Mouse (Mus musculus) embryonic fibroblast, embryonic 13.5 days (primary cell): ENCODE results near the gene Thsd1. TPM values are rescaled to one million over a fixed set of nuclear protein-coding genes. Genes with fewer than 3 reads are reported as not detected.
A peak's percentile ranks its signal among the peaks of the same experiment; 100 is the strongest.
"Not testable (repeated sequence)": the region's sequence is repeated elsewhere in the genome, so short reads cannot be mapped to it uniquely, and the experiment has no call there.

Experiments used
- H3K27ac ChIP-seq: 2 replicates; pipeline ENCODE4 v1.5.1; 2012; ENCODE audit warnings: low read length, control low read depth, inconsistent platforms; ENCODE audit not compliant: insufficient read depth
- H3K4me1 ChIP-seq: 2 replicates; pipeline ENCODE4 v1.6.1; 2011; ENCODE audit warnings: low read length; ENCODE audit not compliant: control insufficient read depth, insufficient read depth
- H3K4me3 ChIP-seq: 2 replicates; pipeline ENCODE4 v1.5.1; 2011; ENCODE audit warnings: mild to moderate bottlenecking, control low read depth, low read length; ENCODE audit not compliant: insufficient read depth
- CTCF ChIP-seq: IDR thresholded peaks from 2 replicates; pipeline ENCODE4 v1.5.1; 2011; ENCODE audit warnings: mild to moderate bottlenecking, control low read depth, low read length, moderate library complexity, borderline replicate concordance; ENCODE audit not compliant: insufficient read depth
- POLR2A ChIP-seq: IDR thresholded peaks from 2 replicates; pipeline ENCODE4 v1.6.1; 2011; ENCODE audit warnings: low read depth, mild to moderate bottlenecking, control low read depth, low read length, moderate library complexity
- polyA plus RNA-seq: library from polyadenylated mRNA; stranded (reverse); fragments of >200 nt; gene quantifications from 2 replicates; pipeline ENCODE4 v1.2.4, GENCODE M21; 2011; ENCODE audit warnings: low read depth; ENCODE audit not compliant: missing spikeins, insufficient read length

Gene Thsd1
- polyA plus RNA-seq, 1 experiment: 1.3 TPM

DNA sequence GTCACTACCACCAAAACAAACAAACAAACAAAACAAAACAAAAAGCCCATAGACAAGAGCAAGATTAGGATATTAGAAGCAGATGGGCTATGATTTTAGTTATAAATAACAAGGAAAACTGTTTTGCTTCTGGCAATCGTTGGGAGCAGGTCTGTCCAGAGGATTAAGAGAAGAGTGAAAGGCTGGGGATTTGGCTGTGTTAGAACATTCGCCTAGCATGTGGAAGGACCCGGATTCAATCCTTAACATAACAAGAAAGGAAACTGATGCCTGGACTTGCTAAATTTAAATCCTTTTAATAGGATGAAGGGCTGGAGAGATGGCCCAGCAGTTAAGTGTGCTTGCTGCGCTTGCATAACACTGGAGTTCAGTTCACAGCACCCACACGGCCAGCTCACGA lies 37.2 kb downstream of the Thsd1 start:
- Histone ChIP-seq H3K4me1 (0 out of 2 replicates have a peak, but pooled peaks cover 3% of the 10 kb centered on the region), H3K27ac (peak overlapping the region; percentile 73), H3K4me3 (no peak overlapping the region)
- TF ChIP-seq POLR2A (no peak), CTCF (no peak)

DNA sequence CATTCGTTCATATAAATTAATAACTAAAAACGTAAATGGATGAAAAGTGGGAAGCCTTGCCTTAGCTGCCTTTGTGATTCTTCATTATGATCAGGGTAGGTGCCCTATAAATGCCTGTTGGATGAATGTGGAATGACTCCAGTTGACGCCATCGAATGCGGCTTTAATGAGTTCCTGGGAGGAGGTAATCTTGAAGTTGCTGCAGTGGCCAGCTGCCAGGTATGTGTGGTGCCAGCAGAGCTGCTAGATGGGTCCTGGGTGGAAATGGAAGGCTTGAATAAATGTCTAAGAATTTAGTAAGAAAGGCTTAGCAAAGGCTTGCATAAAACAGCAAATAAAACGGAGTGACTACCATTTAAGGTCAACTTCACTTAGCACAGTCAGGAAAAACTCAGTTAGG lies 37.7 kb downstream of the Thsd1 start:
- H3K27ac ChIP-seq: peak overlapping the region; percentile 73
- 0 out of 2 replicates have a peak, but pooled peaks cover 3% of the 10 kb centered on the region for H3K4me1 ChIP-seq
- H3K4me3 ChIP-seq: no peak overlapping the region
- TF ChIP-seq CTCF: no peak
- TF ChIP-seq POLR2A: no peak

DNA sequence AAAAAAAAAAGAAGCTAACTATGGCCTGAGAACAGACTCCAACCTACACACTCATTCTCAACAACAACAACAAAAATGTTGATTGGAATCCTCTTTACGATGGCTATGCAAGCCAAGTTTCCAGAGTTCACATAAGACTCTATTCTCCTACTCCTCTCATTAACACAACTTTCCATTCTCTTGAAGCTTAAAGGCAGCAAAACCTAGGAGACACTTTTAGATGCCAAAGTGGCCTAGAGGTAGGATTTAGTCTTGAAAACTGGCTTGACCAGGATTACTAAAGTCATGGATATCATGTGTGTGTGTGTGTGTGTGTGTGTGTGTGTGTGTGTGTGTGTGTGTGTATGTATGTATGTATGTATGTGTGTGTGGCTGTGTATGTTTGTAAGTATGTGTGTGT lies 38.1 kb downstream of the Thsd1 start:
- TF ChIP-seq POLR2A (no peak), CTCF (no peak)
- no peak overlapping the region for H3K4me3 ChIP-seq
- peak overlapping the region; percentile 95 for H3K27ac ChIP-seq
- no peaks in the 10 kb centered on the region for H3K4me1 ChIP-seq

DNA sequence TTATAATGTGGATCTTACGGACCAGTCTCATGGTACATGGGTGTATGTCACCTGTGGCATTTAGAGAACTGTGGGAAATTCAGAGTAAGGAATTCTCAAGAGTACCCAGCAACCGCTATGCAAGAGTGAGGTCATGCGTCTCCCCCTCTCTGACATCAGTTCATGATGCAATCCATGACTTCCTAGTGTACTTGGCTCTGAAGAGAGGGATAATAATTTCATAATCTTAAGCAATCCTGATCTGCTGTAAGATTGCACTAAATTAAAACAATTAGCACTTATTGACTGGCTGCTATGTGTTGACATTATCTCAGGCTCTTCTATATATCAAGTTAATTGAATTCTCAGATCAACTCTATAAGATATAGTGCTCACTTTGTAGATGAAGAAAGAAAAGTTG lies 39.7 kb downstream of the Thsd1 start:
- Histone ChIP-seq H3K4me1 (no peaks in the 10 kb centered on the region), H3K4me3 (no peak overlapping the region), H3K27ac (no peak overlapping the region)
- TF ChIP-seq CTCF: no peak
- TF ChIP-seq POLR2A: no peak

DNA sequence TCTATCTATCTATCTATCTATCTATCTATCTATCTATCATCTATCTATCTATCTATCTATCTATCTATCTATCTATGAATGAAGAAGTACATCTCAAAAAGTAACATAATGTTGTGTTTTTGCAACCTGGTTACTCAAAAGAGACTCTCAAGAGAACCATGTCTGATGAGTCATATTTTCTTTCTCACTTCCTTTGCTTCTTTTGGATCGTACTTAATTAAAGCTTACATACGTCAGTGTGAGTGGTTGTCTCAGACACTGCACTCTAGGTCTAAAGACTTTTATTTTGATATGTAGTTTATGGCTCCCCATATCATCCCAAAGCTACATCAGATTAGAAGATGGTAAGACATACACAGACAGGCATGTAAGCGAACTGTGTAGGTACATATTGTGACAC lies 46.0 kb downstream of the Thsd1 start:
- Histone ChIP-seq H3K27ac (no peak overlapping the region), H3K4me3 (no peak overlapping the region), H3K4me1 (peaks cover 4% of the 10 kb centered on the region; the same call in 1 of the 2 replicates)
- TF ChIP-seq POLR2A (no peak), CTCF (no peak)

DNA sequence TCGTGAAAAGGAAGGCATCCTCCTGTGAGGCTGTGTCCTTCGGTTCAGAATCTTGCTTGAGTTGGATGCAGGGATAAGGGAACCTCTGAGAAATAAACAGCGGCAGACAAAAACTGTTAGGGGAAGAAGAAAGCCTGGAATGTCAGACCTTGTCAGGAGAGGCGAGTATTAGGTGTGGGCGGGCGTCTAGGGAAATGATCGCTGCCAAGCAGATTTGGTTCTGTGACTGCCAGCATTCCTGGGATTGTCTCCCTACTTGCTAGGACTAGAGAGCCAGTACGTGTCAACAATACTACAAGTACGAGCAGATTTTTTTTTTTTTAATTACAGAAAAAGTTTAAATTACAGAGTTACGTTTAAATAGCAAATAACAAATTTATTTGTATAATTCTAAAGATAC lies 47.5 kb downstream of the Thsd1 start:
- Histone ChIP-seq H3K4me3 (no peak overlapping the region), H3K27ac (peak overlapping the region; percentile 47; the same call in 1 of the 2 replicates), H3K4me1 (peaks cover 4% of the 10 kb centered on the region; the same call in 1 of the 2 replicates)
- TF ChIP-seq CTCF: no peak
- TF ChIP-seq POLR2A: no peak

DNA sequence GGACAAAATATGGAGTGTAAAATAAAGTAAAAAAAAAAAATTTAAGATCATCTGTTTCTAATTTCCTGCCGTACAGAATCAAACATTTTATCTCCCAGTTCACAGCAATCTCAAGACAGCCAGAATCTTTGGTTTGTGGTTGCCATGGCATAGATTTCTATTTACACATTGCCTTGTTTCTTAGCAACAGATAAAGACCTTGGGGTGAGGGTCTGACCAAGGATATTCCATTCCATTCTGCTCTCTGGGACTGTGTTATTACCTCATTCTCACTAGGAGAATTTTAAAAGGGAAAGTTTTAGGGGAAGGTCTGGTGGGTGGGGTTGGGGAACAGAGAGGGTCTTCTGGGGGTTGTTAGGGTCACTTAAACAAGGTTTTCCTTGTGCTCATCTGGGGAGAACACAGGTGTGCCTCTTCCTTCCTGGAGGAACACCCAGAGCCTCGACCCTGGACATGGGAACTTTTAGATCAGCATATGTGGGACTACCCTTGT lies 55.9 kb downstream of the Thsd1 start, which contains the start of gene Tpte:
Gene Tpte (plus strand): TSS at position 443 of the 493 bp plus-strand sequence.
- H3K27ac ChIP-seq: no peak within 1 kb of the TSS
- TF ChIP-seq POLR2A: no peak
- TF ChIP-seq CTCF: no peak
- H3K4me1 ChIP-seq: no peaks in the 10 kb centered on the region
- H3K4me3 ChIP-seq: no peak within 1 kb of the TSS

DNA sequence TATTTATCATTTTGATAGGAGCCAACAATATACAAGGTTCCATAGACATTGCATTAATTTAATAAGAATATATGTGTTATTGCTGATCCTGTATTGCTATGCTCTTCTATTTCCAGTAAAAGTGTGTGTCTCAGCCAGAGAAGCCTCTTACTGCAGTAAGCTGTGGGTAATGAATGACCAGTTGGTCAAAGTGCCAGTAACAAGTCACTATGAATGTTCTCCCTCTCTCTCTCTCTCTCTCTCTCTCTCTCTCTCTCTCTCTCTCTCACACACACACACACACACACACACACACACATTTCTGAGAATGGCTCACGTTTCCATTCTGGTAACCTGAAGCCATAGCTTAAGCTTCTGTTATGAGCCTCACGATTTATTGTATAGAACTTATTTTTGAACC lies 75.2 kb downstream of the Thsd1 start:
- TF ChIP-seq POLR2A (no peak), CTCF (no peak)
- H3K27ac ChIP-seq: no peak overlapping the region
- no peak overlapping the region for H3K4me3 ChIP-seq
- no peaks in the 10 kb centered on the region for H3K4me1 ChIP-seq

DNA sequence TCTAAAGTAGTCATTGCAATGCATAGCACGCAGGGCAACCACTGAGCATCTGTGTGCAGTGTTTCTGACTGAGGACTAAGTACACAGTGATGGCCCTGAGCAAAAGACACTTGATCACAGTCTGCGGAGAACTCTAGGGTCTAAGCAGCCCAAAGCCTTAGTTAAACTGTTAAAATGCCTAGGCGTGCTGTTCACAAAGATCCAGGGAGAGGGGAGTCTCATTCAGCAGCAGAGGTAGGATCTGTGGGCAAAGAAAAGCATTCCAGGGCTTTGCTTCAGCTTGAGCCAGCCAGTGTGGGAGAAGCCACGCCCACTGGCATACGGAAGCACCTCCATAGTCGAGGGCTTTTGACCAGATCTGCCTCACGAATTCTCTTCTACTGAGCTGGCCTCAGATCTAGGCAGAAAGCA lies 75.8 kb downstream of the Thsd1 start:
- Histone ChIP-seq H3K27ac (no peak overlapping the region), H3K4me3 (no peak overlapping the region), H3K4me1 (no peaks in the 10 kb centered on the region)
- TF ChIP-seq POLR2A: no peak
- TF ChIP-seq CTCF: no peak

DNA sequence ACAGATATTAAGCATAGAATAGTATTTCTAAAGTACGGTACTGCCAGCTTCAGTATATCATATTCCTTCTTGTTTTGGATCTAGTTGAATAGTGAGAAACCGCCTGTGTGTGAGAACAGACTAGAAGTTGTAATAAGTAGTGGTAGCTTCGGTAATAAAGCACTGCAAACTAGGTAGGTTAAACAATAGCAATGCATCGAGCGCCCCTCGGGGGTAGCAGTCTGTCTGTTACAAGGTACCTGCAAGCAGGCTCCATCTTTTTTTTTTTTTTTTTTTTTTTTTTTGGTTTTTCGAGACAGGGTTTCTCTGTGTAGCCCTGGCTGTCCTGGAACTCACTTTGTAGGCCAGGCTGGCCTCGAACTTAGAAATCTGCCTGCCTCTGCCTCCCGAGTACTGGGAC lies 76.9 kb downstream of the Thsd1 start:
- H3K4me3 ChIP-seq, H3K27ac ChIP-seq, H3K4me1 ChIP-seq: not testable (repeated sequence)

DNA sequence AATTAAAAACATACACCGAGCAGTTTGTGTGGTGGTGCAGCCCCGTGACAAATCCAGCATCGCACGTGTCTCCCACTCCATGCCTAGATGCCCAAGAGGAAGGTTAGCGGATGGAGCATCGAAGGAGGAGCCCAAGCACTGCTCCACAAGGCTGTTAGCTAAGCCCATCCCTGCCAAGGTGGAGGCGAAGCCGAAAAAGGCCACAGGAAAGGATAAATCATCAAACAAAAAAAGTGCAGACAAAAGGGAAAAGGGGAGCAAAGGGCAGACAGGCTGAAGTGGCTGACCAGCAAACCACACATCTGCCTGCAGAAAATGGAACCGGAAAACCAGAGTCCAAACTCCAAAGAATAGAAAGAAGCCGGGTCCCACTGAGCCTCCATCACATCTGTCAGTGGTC lies 79.9 kb downstream of the Thsd1 start:
- no peak overlapping the region for H3K27ac ChIP-seq
- no peaks in the 10 kb centered on the region for H3K4me1 ChIP-seq
- H3K4me3 ChIP-seq: no peak overlapping the region
- TF ChIP-seq POLR2A: no peak

Other genes starting within 250 kb of the Thsd1 start
- gene Atp7b, start 167.0 kb upstream of the Thsd1 start, polyA plus RNA-seq: not detected in 2 replicates
- 33.8 and 34.8 TPM in 2 replicates for gene Alg11, start 166.6 kb upstream of the Thsd1 start, polyA plus RNA-seq
- gene Nek5, start 102.3 kb upstream of the Thsd1 start, polyA plus RNA-seq: not detected in 2 replicates
- 3.7 and 4.3 TPM in 2 replicates for gene Nek3, start 60.9 kb upstream of the Thsd1 start, polyA plus RNA-seq
- gene Ckap2, start 41.5 kb upstream of the Thsd1 start, polyA plus RNA-seq: 57.2 and 63.5 TPM in 2 replicates
- 29.0 and 43.9 TPM in 2 replicates for gene Vps36, start 34.5 kb upstream of the Thsd1 start, polyA plus RNA-seq
- not detected in 2 replicates for gene Tpte, start 56.1 kb downstream of the Thsd1 start, polyA plus RNA-seq
- gene Slc25a15, start 171.3 kb downstream of the Thsd1 start, polyA plus RNA-seq: 7.5 and 10.2 TPM in 2 replicates
- gene Mrps31, start 184.0 kb downstream of the Thsd1 start, polyA plus RNA-seq: 21.7 and 22.1 TPM in 2 replicates